Mouse (Mus musculus) midbrain, embryonic 12.5 days (tissue): Measurements from ENCODE around the gene Fbxo22. TPM values are rescaled to one million over a fixed set of nuclear protein-coding genes. Genes with fewer than 3 reads are reported as not detected.
"Not testable (repeated sequence)": the region's sequence is repeated elsewhere in the genome, so short reads cannot be mapped to it uniquely, and the experiment has no call there.

Experiments
- ATAC-seq: fragments of 200-750 bp; cut with Nextera tagmentation; 2 replicates; pipeline ENCODE4 v1.8.0; 2017; ENCODE audit warnings: low read depth, moderate TSS enrichment, moderate library complexity; ENCODE audit not compliant: low FRiP score
- H3K27ac ChIP-seq: fragments of 300-500 bp; sonication (generic); replicated peaks from 2 replicates; pipeline ENCODE4 v1.5.1; 2016; ENCODE audit warnings: mild to moderate bottlenecking
- H3K27me3 ChIP-seq: fragments of 300-500 bp; sonication (generic); 2 replicates; pipeline ENCODE4 v1.6.1; 2016; ENCODE audit warnings: mild to moderate bottlenecking
- H3K36me3 ChIP-seq: fragments of 300-500 bp; sonication (generic); 2 replicates; pipeline ENCODE4 v1.6.1; 2016
- H3K4me1 ChIP-seq: fragments of 300-500 bp; sonication (generic); 2 replicates; pipeline ENCODE4 v1.6.1; 2016
- H3K4me2 ChIP-seq: fragments of 300-500 bp; sonication (generic); replicated peaks from 2 replicates; pipeline ENCODE4 v1.6.1; 2016; ENCODE audit warnings: mild to moderate bottlenecking, moderate library complexity
- H3K4me3 ChIP-seq: fragments of 300-500 bp; sonication (generic); 2 replicates; pipeline ENCODE4 v1.5.1; 2016; ENCODE audit warnings: mild to moderate bottlenecking
- H3K9ac ChIP-seq: fragments of 300-500 bp; sonication (generic); replicated peaks from 2 replicates; pipeline ENCODE4 v1.6.1; 2016; ENCODE audit warnings: mild to moderate bottlenecking, moderate library complexity
- H3K9me3 ChIP-seq: fragments of 300-500 bp; sonication (generic); 2 replicates; pipeline ENCODE4 v1.6.1; 2016; ENCODE audit warnings: mild to moderate bottlenecking
- WGBS: fragments of 180-500 bp; shearing (Covaris S2); methylation state at CpG from one replicate; pipeline ENCODE4 v1.1.7; 2016; 5-methylcytosine and 5-hydroxymethylcytosine counted together
- polyA plus RNA-seq: library from polyadenylated mRNA; unstranded; fragments of >200 nt; fragmentation: Nextera tagmentation; extraction: Ambion mirVana; gene quantifications from 2 replicates; pipeline ENCODE4 v1.2.1, GENCODE M21; 2016

The Fbxo22 gene
- polyA plus RNA-seq, 1 experiment from 2014 or later: 90.2 TPM

- no peak overlapping the region for H3K4me2 ChIP-seq
- no peak for ATAC-seq
- no peak overlapping the region for H3K4me3 ChIP-seq
- H3K9ac ChIP-seq: no peak overlapping the region
- H3K27me3 ChIP-seq: no peaks in the 10 kb centered on the region
- H3K27ac ChIP-seq: no peak overlapping the region
- H3K9me3 ChIP-seq: no peaks in the 10 kb centered on the region
- H3K4me1 ChIP-seq: peaks cover 4% of the 10 kb centered on the region; the same call in 1 of the 2 replicates
- WGBS: 62% methylated on average over 2 of the region's 2 CpGs
- H3K36me3 ChIP-seq: peaks cover 78% of the 10 kb centered on the region
Observed at GRCm38 (mm10) chr9:55216078-55216477, 7.4 kb downstream of the Fbxo22 start.

DNA sequence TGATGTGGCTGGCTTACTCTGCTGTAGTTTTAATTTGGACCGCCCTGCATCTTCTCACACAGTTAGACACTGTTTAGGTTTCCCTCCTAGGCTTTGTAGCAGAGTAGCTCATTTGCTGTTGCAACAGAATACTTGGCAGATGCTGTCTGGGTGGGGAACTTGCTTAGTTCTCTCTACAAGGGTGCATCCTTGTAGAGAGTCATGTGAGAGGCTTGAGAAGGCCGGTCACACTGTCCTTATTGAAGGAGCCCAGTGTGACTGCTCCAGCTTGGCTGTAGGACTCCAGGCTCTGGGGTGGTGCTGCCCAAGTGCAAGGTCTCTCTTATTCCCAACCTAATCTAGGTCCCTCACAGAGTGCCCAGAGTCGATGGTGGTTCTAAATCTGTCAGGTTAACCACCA, 8.7 kb downstream of the Fbxo22 start:
- peaks cover 90% of the 10 kb centered on the region for H3K36me3 ChIP-seq

GRCm38 (mm10) chr9:55225165-55225737, 16.5 kb downstream of the Fbxo22 start:
- H3K4me1 ChIP-seq: no peaks in the 10 kb centered on the region
- no peaks in the 10 kb centered on the region for H3K27me3 ChIP-seq
- no peak overlapping the region for H3K4me3 ChIP-seq
- no peak overlapping the region for H3K9ac ChIP-seq
- WGBS: 88% methylated on average over 7 of the region's 7 CpGs
- peaks cover 52% of the 10 kb centered on the region for H3K36me3 ChIP-seq
- H3K9me3 ChIP-seq: no peaks in the 10 kb centered on the region
- H3K27ac ChIP-seq: no peak overlapping the region
- H3K4me2 ChIP-seq: no peak overlapping the region
- no peak for ATAC-seq

More for the DNA sequence above, 8.7 kb downstream of the Fbxo22 start:
- no peaks in the 10 kb centered on the region for H3K27me3 ChIP-seq
- 98% methylated on average over 3 of the region's 3 CpGs for WGBS
- no peaks in the 10 kb centered on the region for H3K9me3 ChIP-seq
- no peak overlapping the region for H3K9ac ChIP-seq
- no peak overlapping the region for H3K27ac ChIP-seq
- ATAC-seq: no peak
- H3K4me1 ChIP-seq: no peaks in the 10 kb centered on the region
- no peak overlapping the region for H3K4me3 ChIP-seq
- no peak overlapping the region for H3K4me2 ChIP-seq

GRCm38 (mm10) chr9:55226251-55226650, 17.5 kb downstream of the Fbxo22 start:
- Histone ChIP-seq H3K4me2 (no peak overlapping the region), H3K4me3 (no peak overlapping the region), H3K27me3 (no peaks in the 10 kb centered on the region), H3K4me1 (no peaks in the 10 kb centered on the region), H3K27ac (no peak overlapping the region), H3K9ac (no peak overlapping the region), H3K9me3 (no peaks in the 10 kb centered on the region), H3K36me3 (peaks cover 42% of the 10 kb centered on the region)
- 84% methylated on average over 3 of the region's 3 CpGs for WGBS
- ATAC-seq: no peak

- Histone ChIP-seq H3K4me2 (no peak overlapping the region), H3K27me3 (no peaks in the 10 kb centered on the region), H3K9ac (no peak overlapping the region), H3K4me3 (no peak overlapping the region), H3K36me3 (peaks cover 25% of the 10 kb centered on the region), H3K4me1 (no peaks in the 10 kb centered on the region), H3K9me3 (no peaks in the 10 kb centered on the region), H3K27ac (no peak overlapping the region)
- WGBS: 89% methylated on average over 4 of the region's 4 CpGs
- ATAC-seq: no peak
Observed at GRCm38 (mm10) chr9:55228149-55228548, 19.4 kb downstream of the Fbxo22 start.

DNA sequence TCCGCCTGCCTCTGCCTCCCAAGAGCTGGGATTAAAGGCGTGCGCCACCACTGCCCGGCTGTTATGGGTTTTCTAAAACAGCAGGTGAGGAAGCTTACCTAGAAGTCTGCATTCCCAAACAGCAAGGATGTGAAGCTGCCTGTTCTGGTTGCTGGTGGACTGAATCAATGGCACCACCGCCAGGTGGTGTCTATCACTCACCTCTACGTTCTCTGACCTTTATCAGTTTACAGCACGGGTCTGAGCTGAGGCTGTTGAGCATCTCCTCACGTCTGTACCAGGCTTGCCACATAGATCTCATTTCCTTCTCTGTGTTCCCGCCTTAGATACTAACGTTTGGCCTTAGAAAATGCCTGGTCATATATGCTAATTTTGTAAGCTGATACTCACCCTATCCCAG, 20.3 kb downstream of the Fbxo22 start:
- 76% methylated on average over 10 of the region's 10 CpGs for whole genome bisulfite sequencing
- H3K4me2 ChIP-seq: no peak overlapping the region
- ATAC-seq: no peak

DNA sequence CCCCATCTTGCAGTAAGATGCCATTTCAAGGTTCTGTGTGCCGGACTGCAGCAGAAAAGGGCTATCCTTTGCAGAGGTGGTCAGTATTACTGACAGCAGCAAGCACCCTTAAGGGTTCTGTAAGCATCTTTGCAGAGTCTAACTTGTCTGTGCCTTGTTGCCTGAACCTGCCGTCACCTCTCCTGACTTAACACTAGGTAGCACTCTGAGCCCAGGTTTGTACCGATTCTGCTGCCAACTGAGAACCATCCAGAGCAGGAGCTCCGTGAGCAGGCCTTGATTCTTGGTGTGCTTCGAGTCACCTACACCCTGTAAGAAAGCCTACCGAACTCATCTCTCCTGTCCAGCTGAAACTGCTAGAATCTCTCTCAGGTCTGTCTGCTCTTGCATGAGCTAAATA, 22.8 kb downstream of the Fbxo22 start:
- Histone ChIP-seq H3K27me3 (no peaks in the 10 kb centered on the region), H3K27ac (no peak overlapping the region), H3K9ac (no peak overlapping the region), H3K4me1 (no peaks in the 10 kb centered on the region), H3K4me2 (no peak overlapping the region), H3K4me3 (no peak overlapping the region), H3K36me3 (no peaks in the 10 kb centered on the region), H3K9me3 (no peaks in the 10 kb centered on the region)
- ATAC-seq: no peak
- WGBS: 74% methylated on average over 6 of the region's 6 CpGs

More for the DNA sequence above, 20.3 kb downstream of the Fbxo22 start:
- no peaks in the 10 kb centered on the region for H3K4me1 ChIP-seq
- H3K4me3 ChIP-seq: no peak overlapping the region
- H3K27me3 ChIP-seq: no peaks in the 10 kb centered on the region
- H3K27ac ChIP-seq: no peak overlapping the region
- H3K9me3 ChIP-seq: no peaks in the 10 kb centered on the region
- H3K9ac ChIP-seq: no peak overlapping the region
- peaks cover 16% of the 10 kb centered on the region for H3K36me3 ChIP-seq

DNA sequence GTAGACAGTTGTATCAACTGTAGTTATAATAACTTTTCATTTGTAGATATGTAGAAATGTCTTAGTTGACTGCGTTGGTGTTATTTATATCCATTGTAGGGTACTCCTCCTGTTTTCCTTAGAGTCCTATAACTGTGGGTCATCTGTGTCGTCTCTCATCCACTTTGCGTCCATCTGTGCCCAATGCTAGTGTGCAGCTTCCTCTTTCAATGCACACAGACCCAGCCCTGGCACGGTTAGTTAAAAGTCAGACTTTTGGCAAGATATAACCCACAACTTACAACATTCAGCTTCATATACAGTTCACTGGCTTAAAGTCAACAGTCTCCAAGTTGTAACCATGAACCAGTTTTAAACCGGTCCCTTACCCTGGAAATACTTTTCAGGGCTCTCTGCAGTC, 23.4 kb downstream of the Fbxo22 start:
- H3K4me1 ChIP-seq: no peaks in the 10 kb centered on the region
- no peak overlapping the region for H3K9ac ChIP-seq
- H3K27me3 ChIP-seq: no peaks in the 10 kb centered on the region
- no peak overlapping the region for H3K27ac ChIP-seq
- no peak for ATAC-seq
- H3K4me2 ChIP-seq: no peak overlapping the region
- 93% methylated on average over 5 of the region's 5 CpGs for WGBS
- no peaks in the 10 kb centered on the region for H3K36me3 ChIP-seq
- no peaks in the 10 kb centered on the region for H3K9me3 ChIP-seq
- no peak overlapping the region for H3K4me3 ChIP-seq

DNA sequence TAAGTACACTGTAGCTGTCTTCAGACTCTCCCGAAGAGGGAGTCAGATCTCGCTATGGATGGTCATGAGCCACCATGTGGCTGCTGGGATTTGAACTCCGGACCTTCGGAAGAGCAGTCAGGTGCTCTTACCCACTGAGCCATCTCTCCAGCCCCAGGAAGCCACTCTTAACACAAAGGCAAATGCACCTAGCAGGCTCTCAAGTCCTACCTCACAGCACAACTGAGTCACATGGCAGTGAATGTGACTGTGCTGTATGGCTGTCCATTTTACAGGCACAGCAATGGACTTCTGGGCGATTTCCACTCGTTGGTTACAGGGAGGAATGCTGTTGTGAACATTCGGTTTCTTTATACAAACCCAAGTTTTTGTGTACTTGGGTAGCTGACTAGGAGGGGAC, 23.9 kb downstream of the Fbxo22 start:
- Histone ChIP-seq H3K36me3 (no peaks in the 10 kb centered on the region), H3K27me3 (no peaks in the 10 kb centered on the region), H3K27ac (no peak overlapping the region), H3K9ac (no peak overlapping the region), H3K9me3 (no peaks in the 10 kb centered on the region), H3K4me3 (no peak overlapping the region), H3K4me1 (no peaks in the 10 kb centered on the region), H3K4me2 (no peak overlapping the region)
- ATAC-seq: no peak
- WGBS: 90% methylated on average over 7 of the region's 7 CpGs

DNA sequence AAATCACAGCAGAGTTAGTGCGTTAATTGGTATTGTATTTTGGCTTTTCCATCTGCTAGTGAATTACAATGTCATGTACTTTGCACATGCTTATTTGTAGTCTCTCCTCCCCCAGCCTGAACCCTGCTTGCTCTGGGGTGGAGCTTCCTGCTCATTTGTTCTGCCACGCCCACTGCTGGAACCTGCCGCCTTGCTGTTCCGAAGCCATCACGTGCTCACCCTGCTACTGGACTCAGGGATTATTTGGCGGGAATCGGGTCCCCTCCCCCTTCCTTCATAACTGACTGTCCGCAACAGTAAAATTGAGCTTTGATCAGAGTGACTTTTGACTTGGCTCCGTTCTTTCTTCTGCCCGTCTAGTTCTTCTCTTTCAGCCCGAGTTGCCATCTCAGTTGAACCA, 24.4 kb downstream of the Fbxo22 start:
- WGBS: 81% methylated on average over 11 of the region's 11 CpGs
- not testable (repeated sequence) for H3K36me3 ChIP-seq, H3K4me2 ChIP-seq, H3K9me3 ChIP-seq, H3K4me1 ChIP-seq, H3K4me3 ChIP-seq, ATAC-seq, H3K27ac ChIP-seq, H3K27me3 ChIP-seq, H3K9ac ChIP-seq

DNA sequence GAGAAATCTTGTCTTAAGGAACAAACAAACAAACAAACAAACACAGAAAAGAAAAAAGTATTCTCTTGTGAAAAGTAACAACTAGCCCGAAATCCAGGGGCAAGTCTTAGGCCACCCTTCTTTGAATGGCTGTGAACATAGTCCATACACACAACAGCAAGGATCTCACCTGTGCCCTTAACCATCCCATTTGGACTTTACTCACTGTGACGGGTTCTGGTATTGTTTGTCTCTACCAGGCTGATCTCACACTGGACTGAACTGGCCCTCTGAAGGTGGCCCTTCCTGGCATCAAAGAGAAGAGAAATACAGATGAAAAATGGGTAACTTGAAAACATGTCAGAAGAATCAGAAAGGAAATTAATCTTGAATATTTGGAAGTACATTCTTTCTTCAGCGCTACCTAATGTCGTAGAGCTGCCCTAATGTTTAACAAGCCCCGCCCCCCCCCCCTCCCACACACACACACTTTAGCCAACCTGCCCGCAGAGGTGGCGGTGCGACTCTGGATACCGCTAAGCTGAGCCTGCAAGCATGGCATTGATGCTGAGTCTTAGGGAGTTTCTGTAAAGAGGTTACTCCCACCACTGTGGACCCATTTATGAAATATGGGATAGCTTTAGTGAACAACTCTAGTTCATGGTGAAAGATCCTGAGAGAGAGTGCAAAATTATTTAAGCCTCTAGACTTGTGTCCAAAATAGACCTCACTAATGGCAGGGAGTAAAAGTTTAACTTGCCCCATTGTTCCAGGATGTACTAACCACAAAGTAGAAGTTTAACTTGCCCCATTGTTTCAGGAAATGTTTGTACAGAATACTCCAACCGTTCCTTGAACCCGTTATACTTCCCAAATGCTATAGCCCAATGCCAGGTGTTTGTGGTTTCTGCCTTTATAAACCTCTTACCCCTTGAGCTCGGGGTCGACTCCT, 27.8 kb downstream of the Fbxo22 start:
- ATAC-seq: no peak
- WGBS: 77% methylated on average over 13 of the region's 13 CpGs
- Histone ChIP-seq H3K9me3 (no peaks in the 10 kb centered on the region), H3K27me3 (0 out of 2 replicates have a peak, but pooled peaks cover under 1% of the 10 kb centered on the region), H3K36me3 (no peaks in the 10 kb centered on the region), H3K4me3 (no peak overlapping the region), H3K4me2 (no peak overlapping the region), H3K9ac (no peak overlapping the region), H3K4me1 (no peaks in the 10 kb centered on the region), H3K27ac (no peak overlapping the region)

DNA sequence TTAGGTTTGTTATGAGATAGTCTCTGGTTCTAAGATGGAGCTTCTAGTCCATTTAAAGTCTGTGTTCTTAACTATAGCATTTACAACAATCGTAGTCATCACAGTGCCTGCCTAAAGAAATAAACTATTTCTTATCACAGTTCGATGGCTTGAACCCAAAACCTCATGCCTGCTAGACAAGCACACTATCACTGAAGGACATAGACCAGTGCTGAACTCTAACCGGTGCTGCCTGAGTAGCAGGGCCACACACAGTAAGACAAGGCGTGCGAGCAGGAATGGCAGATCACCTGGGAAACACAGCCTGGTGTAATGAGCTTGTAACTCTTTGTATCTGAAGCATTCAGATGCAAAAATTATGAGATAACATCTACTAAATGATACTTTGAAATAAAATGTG, 32.1 kb downstream of the Fbxo22 start:
- Histone ChIP-seq H3K4me1 (0 out of 2 replicates have a peak, but pooled peaks cover 2% of the 10 kb centered on the region), H3K9ac (no peak overlapping the region), H3K4me3 (no peak overlapping the region), H3K4me2 (no peak overlapping the region), H3K9me3 (no peaks in the 10 kb centered on the region), H3K36me3 (no peaks in the 10 kb centered on the region), H3K27me3 (0 out of 2 replicates have a peak, but pooled peaks cover 3% of the 10 kb centered on the region), H3K27ac (no peak overlapping the region)
- WGBS: 90% methylated on average over 5 of the region's 5 CpGs
- no peak for ATAC-seq
